Mouse (Mus musculus) lung, adult 2 months (tissue): ENCODE measurements around the gene Spesp1.

Source experiments
- CTCF ChIP-seq: fragments of 200-500 bp; IDR thresholded peaks from 2 replicates; pipeline ENCODE4 v1.5.1; 2011; ENCODE audit warnings: mild to moderate bottlenecking, low read length, control low read depth; ENCODE audit not compliant: insufficient read depth
- POLR2A ChIP-seq: fragments of 200-500 bp; IDR thresholded peaks from 2 replicates; pipeline ENCODE4 v1.6.1; 2011; ENCODE audit warnings: low read depth, mild to moderate bottlenecking, control low read depth, low read length, borderline replicate concordance; ENCODE audit errors: extremely low read depth

GRCm38 (mm10) chr9:62276899-62277298 lies 5.1 kb downstream of the Spesp1 start:
- TF ChIP-seq CTCF (no peak), POLR2A (no peak)
